Mouse (Mus musculus): ENCODE measurements at regions not wholly inside any gene's neighbourhood (a gene's known extent, or its start where the extent isn't known, plus 50 kb on each side); places are given as distances from the start of the nearest gene placed in this dataset.

DNA sequence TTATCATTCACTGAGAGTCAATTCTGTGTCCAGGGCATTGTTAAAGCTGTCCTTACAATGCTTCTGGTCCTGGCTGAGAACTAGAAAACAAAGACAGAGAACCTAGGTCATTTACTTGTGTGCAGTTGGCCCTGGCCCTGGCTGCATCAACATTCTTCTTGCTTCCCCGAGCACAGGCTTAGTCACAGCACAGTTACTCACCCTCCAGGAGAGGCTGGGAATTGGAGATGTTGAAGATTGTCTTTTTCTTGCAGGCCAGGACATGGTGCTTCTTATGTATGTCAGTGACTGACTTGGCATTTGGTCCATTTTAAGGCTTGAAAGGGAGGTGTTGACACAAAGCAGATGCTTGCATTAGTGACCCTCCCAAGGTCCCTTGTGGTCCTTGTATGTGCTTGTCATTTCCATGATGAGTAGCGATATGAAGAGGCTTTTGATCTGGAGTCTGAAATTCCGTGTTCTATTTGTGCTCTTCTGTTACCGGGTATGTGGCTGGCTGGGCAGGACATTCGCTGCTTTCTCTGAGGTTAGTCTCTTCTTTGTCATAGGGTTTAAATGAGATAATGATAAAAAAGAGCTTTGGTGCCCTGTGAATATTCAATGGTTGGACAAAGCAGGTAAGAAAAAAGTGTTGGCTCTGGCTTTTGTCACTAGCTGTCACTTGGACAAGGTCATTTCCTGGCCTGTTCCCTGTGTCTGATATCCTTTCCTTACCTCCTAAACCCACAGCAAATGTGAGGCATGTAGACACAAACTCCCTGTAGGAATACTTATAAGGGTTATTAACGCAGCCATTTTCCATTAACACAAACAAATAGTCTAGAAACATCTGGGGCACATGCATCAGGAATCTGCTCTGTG lies 285.0 kb upstream of the Gm21798 start:
- no peak for ATAC-seq

- no peak for ATAC-seq
These were observed 284.2 kb upstream of the Gm21798 start for GRCm38 (mm10) chr15:64533169-64533795.

DNA sequence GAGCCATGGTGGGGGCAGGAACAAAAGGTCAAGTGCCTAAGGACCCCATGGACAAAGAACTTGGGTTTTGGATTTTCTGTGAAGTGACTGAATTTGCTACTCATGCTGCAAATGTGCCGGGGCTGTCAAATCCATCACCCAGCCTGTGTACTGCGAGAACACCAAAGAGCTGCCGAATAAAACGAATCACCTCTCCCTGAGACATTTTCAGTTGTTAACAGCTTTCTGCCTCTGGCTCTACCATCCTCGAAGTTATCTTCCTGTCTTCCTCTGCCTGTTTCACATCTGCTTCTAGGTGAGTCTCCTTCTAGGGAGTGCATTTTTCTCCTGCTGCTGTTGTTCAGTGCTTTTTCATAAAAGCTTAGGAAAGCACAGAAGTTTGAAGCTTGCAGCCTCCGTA lies 283.3 kb upstream of the Gm21798 start:
- ATAC-seq: no peak

GRCm38 (mm10) chr15:64535160-64535559 lies 282.3 kb upstream of the Gm21798 start:
- ATAC-seq: no peak

- no peak for ATAC-seq
These were observed 276.1 kb upstream of the Gm21798 start for GRCm38 (mm10) chr15:64541395-64541794.

DNA sequence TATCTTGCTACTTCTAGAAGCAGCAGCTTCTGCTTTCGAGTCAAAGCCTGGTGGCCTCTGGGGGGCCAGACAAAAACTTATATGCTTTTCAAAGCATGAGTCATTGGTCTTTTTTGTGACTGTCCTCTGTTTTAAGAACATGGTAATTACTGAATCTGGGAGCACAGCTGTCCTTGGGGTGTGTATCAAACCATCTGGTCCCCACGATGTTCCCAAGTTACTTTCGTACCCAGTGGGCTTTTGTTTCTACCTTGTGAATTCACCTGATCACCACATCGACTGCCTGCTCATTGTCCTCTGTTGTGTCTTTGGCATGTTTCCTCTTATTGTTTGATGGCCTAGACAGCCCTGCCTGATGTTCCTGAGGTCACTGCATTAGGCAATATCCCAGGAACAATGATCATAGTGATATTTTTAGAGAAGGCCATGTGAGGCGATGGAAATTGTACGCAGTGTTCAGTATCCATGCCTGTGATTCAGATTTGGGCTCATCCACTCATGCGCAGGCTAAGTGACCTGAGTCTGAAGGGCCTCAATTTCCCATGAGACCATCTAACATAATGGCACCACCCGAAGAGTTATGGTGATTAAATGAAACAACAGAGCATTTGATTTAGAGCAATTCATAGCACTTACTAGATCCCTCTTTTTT lies 275.1 kb upstream of the Gm21798 start:
- no peak for ATAC-seq

DNA sequence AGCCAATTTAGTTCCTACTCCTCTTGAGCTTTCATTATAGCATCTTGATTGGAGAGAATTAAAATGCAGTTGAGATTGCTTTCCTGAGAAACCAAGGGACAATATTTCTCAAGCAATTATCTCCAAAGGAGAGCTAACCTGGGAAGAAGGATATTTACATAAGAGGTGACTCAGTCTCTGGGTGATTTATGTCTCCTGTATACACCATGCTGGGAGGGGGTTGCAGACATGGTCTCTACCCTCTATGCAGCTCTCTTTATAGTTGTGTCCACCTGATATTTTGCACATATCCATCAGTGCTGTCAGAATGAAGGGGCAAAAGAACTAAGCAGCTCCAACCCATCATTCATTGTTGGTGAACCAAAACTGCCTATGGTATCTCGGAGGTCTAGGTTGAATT lies 274.6 kb upstream of the Gm21798 start:
- no peak for ATAC-seq

DNA sequence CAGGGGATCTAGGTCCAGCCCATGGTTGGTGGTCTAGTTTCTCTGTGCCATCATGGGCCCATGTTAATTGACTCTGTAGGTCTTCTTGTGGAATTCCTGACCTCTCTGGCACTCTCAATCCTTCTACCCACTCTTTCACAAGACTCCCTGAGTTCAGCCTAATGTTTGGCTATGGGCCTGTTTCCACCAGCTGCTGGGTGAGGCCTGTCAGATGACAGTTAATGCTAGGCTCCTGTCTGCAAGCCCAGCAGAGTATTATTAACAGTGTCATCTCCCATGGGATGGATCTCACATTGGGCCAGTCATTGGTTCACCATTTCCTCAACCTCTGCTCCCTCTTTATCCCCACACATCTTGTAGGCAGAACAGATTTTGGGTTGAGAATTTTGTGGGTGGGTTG lies 271.5 kb upstream of the Gm21798 start:
- ATAC-seq: no peak

DNA sequence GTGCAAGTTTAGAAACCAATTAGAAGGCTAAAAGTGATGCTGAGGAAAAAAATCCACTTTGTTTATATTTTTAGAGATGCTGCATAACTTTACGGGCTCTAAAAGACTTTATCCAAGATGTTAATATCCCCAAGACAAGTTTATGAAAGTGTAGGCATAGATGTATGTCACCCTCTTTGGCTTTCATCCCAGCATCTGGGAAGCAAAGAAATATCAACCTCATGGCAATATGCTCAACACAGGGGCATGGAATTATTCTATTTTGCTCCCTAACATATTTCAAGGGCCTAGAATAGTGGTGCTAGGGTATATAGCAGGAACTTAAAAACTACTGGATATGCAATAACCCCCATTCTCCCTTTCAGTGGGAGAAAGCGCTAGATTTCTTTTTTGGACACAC lies 260.0 kb upstream of the Gm21798 start:
- no peak for ATAC-seq

GRCm38 (mm10) chr15:64558220-64558619 lies 259.3 kb upstream of the Gm21798 start:
- ATAC-seq: no peak

GRCm38 (mm10) chr15:64562431-64563111 lies 254.9 kb upstream of the Gm21798 start:
- no peak for ATAC-seq

GRCm38 (mm10) chr15:64564703-64565102 lies 252.8 kb upstream of the Gm21798 start:
- no peak for ATAC-seq

GRCm38 (mm10) chr15:64576891-64577535 lies 240.5 kb upstream of the Gm21798 start:
- ATAC-seq: no peak

GRCm38 (mm10) chr15:64578991-64579390 lies 238.5 kb upstream of the Gm21798 start:
- ATAC-seq: no peak

DNA sequence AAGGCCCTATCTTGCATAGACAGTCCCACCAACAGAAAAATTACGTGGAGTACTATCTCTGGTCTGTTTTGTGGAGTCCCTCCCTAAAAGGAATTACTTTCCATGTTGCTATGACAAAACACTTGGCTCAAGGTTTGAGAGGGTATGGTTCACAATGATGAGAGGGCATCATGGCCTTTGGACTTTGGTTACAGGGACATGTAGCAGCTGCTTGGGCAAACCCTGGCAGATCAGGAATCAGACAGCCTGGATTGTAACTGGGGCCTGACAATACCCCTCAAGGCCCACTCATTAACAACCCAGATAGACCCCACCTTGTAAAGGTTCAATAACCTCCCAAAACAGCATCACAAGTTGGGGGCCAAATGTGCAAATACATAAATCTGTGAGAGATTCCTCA lies 237.0 kb upstream of the Gm21798 start:
- ATAC-seq: no peak

- ATAC-seq: no peak
These were observed 236.4 kb upstream of the Gm21798 start for GRCm38 (mm10) chr15:64581046-64581445.

DNA sequence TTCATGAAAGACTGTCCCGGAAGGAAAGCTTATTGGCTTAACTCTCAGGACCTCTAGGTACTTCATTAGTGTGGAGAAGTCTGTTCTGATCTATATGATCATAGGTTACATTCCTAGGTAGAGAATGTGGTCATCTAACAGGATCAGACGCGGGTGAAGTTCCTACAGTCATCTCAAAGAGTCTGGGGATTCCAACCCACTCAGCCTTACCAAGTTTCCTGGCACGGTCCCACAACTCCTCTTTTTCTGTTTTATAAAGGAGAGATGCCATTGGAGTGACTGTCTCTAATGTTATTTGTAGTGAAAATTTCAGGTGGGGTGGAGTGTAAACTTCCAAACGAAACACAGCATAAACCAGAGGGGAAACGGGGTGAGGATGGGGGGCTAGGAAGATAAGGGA lies 233.4 kb upstream of the Gm21798 start:
- no peak for ATAC-seq

DNA sequence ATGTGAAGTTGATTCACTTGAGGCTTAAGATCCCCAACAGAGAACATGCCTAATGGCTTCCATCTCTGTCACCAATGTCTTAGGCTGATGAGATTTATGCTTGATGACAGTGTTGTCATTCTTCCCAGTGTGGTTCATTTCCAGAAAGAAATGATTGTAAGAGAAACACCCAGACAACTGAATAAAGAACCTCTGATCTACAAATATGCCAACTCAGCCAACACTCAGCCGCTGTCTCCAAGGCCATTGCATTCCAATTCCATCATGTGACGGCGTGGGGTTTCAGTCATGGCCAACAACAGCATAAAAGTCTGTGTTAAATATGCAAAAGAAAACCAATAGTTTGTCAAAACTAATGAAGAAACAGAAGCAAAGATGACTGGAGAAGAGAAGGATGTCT lies 230.7 kb upstream of the Gm21798 start:
- ATAC-seq: no peak

GRCm38 (mm10) chr15:64590092-64590881 lies 227.2 kb upstream of the Gm21798 start:
- no peak for ATAC-seq

GRCm38 (mm10) chr15:64613503-64613902 lies 204.0 kb upstream of the Gm21798 start:
- no peak for ATAC-seq

GRCm38 (mm10) chr15:64618471-64618870 lies 199.0 kb upstream of the Gm21798 start:
- no peak for ATAC-seq

GRCm38 (mm10) chr15:64621876-64622275 lies 195.6 kb upstream of the Gm21798 start:
- no peak for ATAC-seq
